Mouse (Mus musculus): ENCODE results near the gene Adra2c.

The Adra2c gene

GRCm38 (mm10) chr5:35278019-35278418 lies at the start of gene Adra2c:
Gene Adra2c, plus strand, starts transcription at chr5:35278319.
- DNase-seq (ENCODE audit: extremely low read depth, low read depth, low spot score) = no peak

- DNase-seq (ENCODE audit: extremely low read depth, low read depth, low spot score) = no peak
Measured at GRCm38 (mm10) chr5:35233142-35233541, 45.0 kb upstream of the Adra2c start.

- no peak for DNase-seq (ENCODE audit: extremely low read depth, low read depth, low spot score)
Measured at GRCm38 (mm10) chr5:35237757-35238156, 40.4 kb upstream of the Adra2c start.

- DNase-seq (ENCODE audit: extremely low read depth, low read depth, low spot score) = no peak
Measured at GRCm38 (mm10) chr5:35238627-35239026, 39.5 kb upstream of the Adra2c start.

- DNase-seq (ENCODE audit: extremely low read depth, low read depth, low spot score) = no peak
Measured at GRCm38 (mm10) chr5:35241556-35241955, 36.6 kb upstream of the Adra2c start.

- no peak for DNase-seq (ENCODE audit: extremely low read depth, low read depth, low spot score)
Measured at GRCm38 (mm10) chr5:35244204-35244603, 33.9 kb upstream of the Adra2c start.

GRCm38 (mm10) chr5:35245555-35246273 lies 32.4 kb upstream of the Adra2c start:
- DNase-seq (ENCODE audit: extremely low read depth, low read depth, low spot score) = no peak

- no peak for DNase-seq (ENCODE audit: extremely low read depth, low read depth, low spot score)
Measured at GRCm38 (mm10) chr5:35254964-35255716, 23.0 kb upstream of the Adra2c start.

- no peak for DNase-seq (ENCODE audit: extremely low read depth, low read depth, low spot score)
Measured at GRCm38 (mm10) chr5:35263716-35264115, 14.4 kb upstream of the Adra2c start.

- DNase-seq (ENCODE audit: extremely low read depth, low read depth, low spot score) = no peak
Measured at GRCm38 (mm10) chr5:35267486-35267885, 10.6 kb upstream of the Adra2c start.

- no peak for DNase-seq (ENCODE audit: extremely low read depth, low read depth, low spot score)
Measured at GRCm38 (mm10) chr5:35275356-35275755, 2.8 kb upstream of the Adra2c start.

GRCm38 (mm10) chr5:35278741-35279695 lies 899 bp downstream of the Adra2c start:
- DNase-seq (ENCODE audit: extremely low read depth, low read depth, low spot score) = no peak

- DNase-seq (ENCODE audit: extremely low read depth, low read depth, low spot score) = no peak
Measured at GRCm38 (mm10) chr5:35279696-35280001, 1.5 kb downstream of the Adra2c start.

- DNase-seq (ENCODE audit: extremely low read depth, low read depth, low spot score) = no peak
Measured at GRCm38 (mm10) chr5:35280002-35280782, 2.1 kb downstream of the Adra2c start.

GRCm38 (mm10) chr5:35280783-35281165 lies 2.7 kb downstream of the Adra2c start:
- no peak for DNase-seq (ENCODE audit: extremely low read depth, low read depth, low spot score)

- DNase-seq (ENCODE audit: extremely low read depth, low read depth, low spot score) = no peak
Measured at GRCm38 (mm10) chr5:35285281-35285680, 7.2 kb downstream of the Adra2c start.

- DNase-seq (ENCODE audit: extremely low read depth, low read depth, low spot score) = no peak
Measured at GRCm38 (mm10) chr5:35286190-35286589, 8.1 kb downstream of the Adra2c start.

GRCm38 (mm10) chr5:35299621-35300020 lies 21.5 kb downstream of the Adra2c start:
- DNase-seq (ENCODE audit: extremely low read depth, low read depth, low spot score) = no peak

GRCm38 (mm10) chr5:35304191-35304590 lies 26.1 kb downstream of the Adra2c start:
- DNase-seq (ENCODE audit: extremely low read depth, low read depth, low spot score) = no peak

- DNase-seq (ENCODE audit: extremely low read depth, low read depth, low spot score) = no peak
Measured at GRCm38 (mm10) chr5:35305332-35305731, 27.2 kb downstream of the Adra2c start.

- DNase-seq (ENCODE audit: extremely low read depth, low read depth, low spot score) = no peak
Measured at GRCm38 (mm10) chr5:35306692-35307091, 28.6 kb downstream of the Adra2c start.

Measured in fat pad, adult 2 months (tissue).